Mouse (Mus musculus): ENCODE results near the gene Wnt3. TPM values are rescaled to one million over a fixed set of nuclear protein-coding genes. Genes with fewer than 3 reads are reported as not detected.

The Wnt3 gene
- polyA plus RNA-seq, 1 experiment: 2.4 TPM

GRCm38 (mm10) chr11:103808771-103809610, 35.0 kb downstream of the Wnt3 start:
- Histone ChIP-seq H3K4me3 (ENCODE audit: insufficient read depth, low read length) (peak overlapping the region; percentile 31), H3K27ac (ENCODE audit: insufficient read depth, low read length) (no peak overlapping the region), H3K4me1 (ENCODE audit: control insufficient read depth, insufficient read depth, low read length) (peaks cover 1% of the 10 kb centered on the region)
- TF ChIP-seq CTCF (IDR thresholded peaks at IDR 0.05; ENCODE audit: extremely low read depth, insufficient read depth, low read length): no peak
- TF ChIP-seq POLR2A (IDR thresholded peaks at IDR 0.05; ENCODE audit: extremely low read depth, insufficient read depth, low read length): no peak

DNA sequence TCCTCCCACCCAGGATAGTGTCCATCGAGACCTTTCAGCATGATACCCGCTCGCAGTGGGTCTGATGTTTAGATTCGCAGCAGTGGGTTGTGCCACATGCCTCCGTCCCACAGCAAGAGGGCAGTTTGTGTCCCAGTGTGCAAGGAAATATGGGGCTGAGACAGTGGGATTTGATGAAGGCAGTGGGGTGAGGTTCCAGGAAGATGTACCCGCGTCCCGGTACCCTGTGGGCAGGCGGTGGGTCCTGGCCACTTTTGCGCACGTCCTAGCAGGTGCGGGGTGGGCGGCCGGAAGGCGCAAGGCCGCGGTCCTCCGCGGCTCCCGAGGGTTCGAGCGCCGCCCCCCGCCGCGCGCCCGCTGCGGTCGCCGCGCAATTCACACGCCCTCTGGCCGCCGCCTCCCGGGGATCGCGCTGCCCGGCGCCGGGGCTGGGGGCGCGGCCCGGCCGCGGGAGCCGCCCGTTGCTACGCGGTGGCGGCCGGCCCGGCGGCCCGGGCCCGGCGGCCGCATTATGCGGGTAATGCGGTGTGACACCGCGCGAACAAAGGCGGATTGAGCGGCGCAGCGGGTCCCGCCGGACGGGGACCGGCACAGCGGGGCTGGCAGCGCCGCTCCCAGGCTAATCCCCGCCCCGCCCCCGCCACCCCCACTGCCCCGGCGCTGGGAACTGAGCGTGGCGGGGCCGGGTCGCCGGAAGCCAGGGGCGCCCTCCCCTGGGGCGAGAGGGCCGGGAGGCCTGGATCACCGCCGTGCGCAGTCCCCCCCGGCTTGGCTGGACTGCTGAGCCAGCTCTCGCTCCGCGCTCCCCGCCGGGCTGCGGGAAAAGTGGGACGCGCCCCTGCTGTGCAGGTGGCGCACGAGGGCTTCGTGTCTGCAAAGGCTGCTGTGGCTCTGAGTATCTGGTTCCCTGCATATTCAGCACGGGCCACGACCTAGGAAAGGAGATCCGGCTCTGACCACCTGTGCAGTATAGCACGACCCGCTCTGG, 36.0 kb downstream of the Wnt3 start:
- Histone ChIP-seq H3K4me3 (ENCODE audit: insufficient read depth, low read length) (peak overlapping the region; percentile 31), H3K4me1 (ENCODE audit: control insufficient read depth, insufficient read depth, low read length) (peaks cover 1% of the 10 kb centered on the region), H3K27ac (ENCODE audit: insufficient read depth, low read length) (no peak overlapping the region)
- TF ChIP-seq CTCF (IDR thresholded peaks at IDR 0.05; ENCODE audit: extremely low read depth, insufficient read depth, low read length): no peak
- TF ChIP-seq POLR2A (IDR thresholded peaks at IDR 0.05; ENCODE audit: extremely low read depth, insufficient read depth, low read length): no peak

- H3K27ac ChIP-seq (ENCODE audit: insufficient read depth, low read length): no peak overlapping the region
- no peak for TF ChIP-seq CTCF (IDR thresholded peaks at IDR 0.05; ENCODE audit: extremely low read depth, insufficient read depth, low read length)
- TF ChIP-seq POLR2A (IDR thresholded peaks at IDR 0.05; ENCODE audit: extremely low read depth, insufficient read depth, low read length): no peak
- H3K4me3 ChIP-seq (ENCODE audit: insufficient read depth, low read length): no peak overlapping the region
- H3K4me1 ChIP-seq (ENCODE audit: control insufficient read depth, insufficient read depth, low read length): peaks cover 1% of the 10 kb centered on the region
Observed at GRCm38 (mm10) chr11:103810631-103811030, 36.7 kb downstream of the Wnt3 start.

DNA sequence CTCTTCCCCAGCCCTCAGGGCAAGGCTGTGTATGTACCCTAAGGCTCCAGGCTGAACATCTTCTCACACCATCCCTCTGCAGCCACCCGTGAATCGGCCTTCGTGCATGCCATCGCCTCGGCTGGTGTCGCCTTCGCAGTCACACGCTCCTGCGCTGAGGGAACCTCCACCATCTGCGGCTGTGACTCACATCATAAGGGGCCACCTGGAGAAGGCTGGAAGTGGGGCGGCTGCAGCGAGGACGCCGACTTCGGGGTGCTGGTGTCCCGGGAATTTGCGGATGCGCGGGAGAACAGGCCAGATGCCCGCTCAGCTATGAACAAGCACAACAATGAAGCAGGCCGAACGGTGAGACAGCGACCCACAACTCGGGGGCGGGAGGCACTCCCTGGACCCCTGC, 37.3 kb downstream of the Wnt3 start:
- no peak overlapping the region for H3K27ac ChIP-seq (ENCODE audit: insufficient read depth, low read length)
- H3K4me1 ChIP-seq (ENCODE audit: control insufficient read depth, insufficient read depth, low read length): peaks cover 1% of the 10 kb centered on the region
- TF ChIP-seq POLR2A (IDR thresholded peaks at IDR 0.05; ENCODE audit: extremely low read depth, insufficient read depth, low read length) (no peak), CTCF (IDR thresholded peaks at IDR 0.05; ENCODE audit: extremely low read depth, insufficient read depth, low read length) (no peak)

DNA sequence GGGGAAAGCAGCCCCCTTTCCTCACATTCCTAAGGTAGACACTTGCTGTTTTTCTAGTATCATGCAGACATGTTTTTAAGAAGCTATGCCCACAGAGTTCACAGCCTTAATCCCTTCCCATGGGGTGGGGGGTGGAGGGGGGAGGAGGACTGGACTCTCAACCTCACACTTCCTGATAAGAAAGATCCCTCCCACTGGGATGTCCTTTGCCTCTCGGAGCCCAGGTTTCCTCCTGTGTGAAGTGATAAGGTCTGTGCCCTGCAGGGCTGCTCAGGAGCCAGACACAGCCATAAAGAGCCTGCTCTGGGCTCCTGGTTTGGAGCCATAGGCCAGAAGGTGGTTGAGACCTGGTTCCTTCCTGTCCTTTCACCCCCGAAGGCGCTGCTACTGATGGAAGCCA, 40.9 kb downstream of the Wnt3 start:
- TF ChIP-seq CTCF (IDR thresholded peaks at IDR 0.05; ENCODE audit: extremely low read depth, insufficient read depth, low read length) (no peak), POLR2A (IDR thresholded peaks at IDR 0.05; ENCODE audit: extremely low read depth, insufficient read depth, low read length) (no peak)
- Histone ChIP-seq H3K4me1 (ENCODE audit: control insufficient read depth, insufficient read depth, low read length) (peaks cover 1% of the 10 kb centered on the region; the same call in 1 of the 2 replicates), H3K4me3 (ENCODE audit: insufficient read depth, low read length) (no peak overlapping the region), H3K27ac (ENCODE audit: insufficient read depth, low read length) (no peak overlapping the region)

More for the DNA sequence above, 37.3 kb downstream of the Wnt3 start:
- H3K4me3 ChIP-seq (ENCODE audit: insufficient read depth, low read length): no peak overlapping the region

DNA sequence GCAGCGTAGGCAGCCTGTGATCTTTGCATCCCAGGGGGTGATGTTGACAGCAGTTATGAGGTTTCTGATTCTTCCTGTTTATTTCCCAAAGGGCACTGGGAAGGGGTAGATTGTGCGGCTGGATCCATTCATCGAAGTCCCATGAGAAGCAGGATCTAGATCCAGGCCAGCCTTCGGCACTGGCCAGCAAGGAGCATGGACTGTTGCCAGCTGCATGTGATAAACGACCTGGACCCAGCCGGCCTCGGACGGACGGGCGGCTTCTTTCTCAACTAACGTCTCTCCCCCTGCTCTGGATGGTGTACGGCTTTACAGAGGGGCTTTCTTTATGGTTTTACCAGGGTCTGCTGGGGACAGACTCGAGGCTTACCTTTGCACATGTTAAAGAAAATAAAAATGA, 42.0 kb downstream of the Wnt3 start:
- no peak overlapping the region for H3K4me3 ChIP-seq (ENCODE audit: insufficient read depth, low read length)
- TF ChIP-seq POLR2A (IDR thresholded peaks at IDR 0.05; ENCODE audit: extremely low read depth, insufficient read depth, low read length): no peak
- TF ChIP-seq CTCF (IDR thresholded peaks at IDR 0.05; ENCODE audit: extremely low read depth, insufficient read depth, low read length): no peak
- peaks cover 1% of the 10 kb centered on the region; the same call in 1 of the 2 replicates for H3K4me1 ChIP-seq (ENCODE audit: control insufficient read depth, insufficient read depth, low read length)
- H3K27ac ChIP-seq (ENCODE audit: insufficient read depth, low read length): no peak overlapping the region

- TF ChIP-seq POLR2A (IDR thresholded peaks at IDR 0.05; ENCODE audit: extremely low read depth, insufficient read depth, low read length) (no peak), CTCF (IDR thresholded peaks at IDR 0.05; ENCODE audit: extremely low read depth, insufficient read depth, low read length) (no peak)
- H3K4me1 ChIP-seq (ENCODE audit: control insufficient read depth, insufficient read depth, low read length): no peaks in the 10 kb centered on the region
- no peak overlapping the region for H3K27ac ChIP-seq (ENCODE audit: insufficient read depth, low read length)
Observed at GRCm38 (mm10) chr11:103816719-103817118, 42.8 kb downstream of the Wnt3 start.

DNA sequence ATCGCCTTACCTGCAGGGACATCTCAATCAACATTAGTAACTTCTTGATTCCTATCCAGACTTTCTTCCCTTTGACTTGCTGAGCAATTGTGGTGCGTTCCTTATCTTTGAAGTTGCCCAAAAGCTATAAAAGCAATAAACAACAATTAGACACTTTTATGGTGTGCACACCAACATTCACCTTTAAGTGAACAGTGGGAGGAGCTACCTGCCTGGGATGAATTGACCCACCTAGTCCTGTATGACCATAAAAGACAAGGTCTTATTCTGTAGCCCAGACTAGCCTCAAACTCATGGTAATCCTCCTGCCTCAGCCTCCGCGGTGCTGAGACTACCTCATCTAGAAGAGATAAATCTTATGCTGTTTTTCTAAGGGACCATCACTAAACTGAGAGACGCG, 53.3 kb downstream of the Wnt3 start:
- TF ChIP-seq CTCF (IDR thresholded peaks at IDR 0.05; ENCODE audit: extremely low read depth, insufficient read depth, low read length) (no peak), POLR2A (IDR thresholded peaks at IDR 0.05; ENCODE audit: extremely low read depth, insufficient read depth, low read length) (no peak)
- H3K4me1 ChIP-seq (ENCODE audit: control insufficient read depth, insufficient read depth, low read length): no peaks in the 10 kb centered on the region
- no peak overlapping the region for H3K27ac ChIP-seq (ENCODE audit: insufficient read depth, low read length)
- H3K4me3 ChIP-seq (ENCODE audit: insufficient read depth, low read length): no peak overlapping the region

More at GRCm38 (mm10) chr11:103816719-103817118, 42.8 kb downstream of the Wnt3 start:
- no peak overlapping the region for H3K4me3 ChIP-seq (ENCODE audit: insufficient read depth, low read length)

DNA sequence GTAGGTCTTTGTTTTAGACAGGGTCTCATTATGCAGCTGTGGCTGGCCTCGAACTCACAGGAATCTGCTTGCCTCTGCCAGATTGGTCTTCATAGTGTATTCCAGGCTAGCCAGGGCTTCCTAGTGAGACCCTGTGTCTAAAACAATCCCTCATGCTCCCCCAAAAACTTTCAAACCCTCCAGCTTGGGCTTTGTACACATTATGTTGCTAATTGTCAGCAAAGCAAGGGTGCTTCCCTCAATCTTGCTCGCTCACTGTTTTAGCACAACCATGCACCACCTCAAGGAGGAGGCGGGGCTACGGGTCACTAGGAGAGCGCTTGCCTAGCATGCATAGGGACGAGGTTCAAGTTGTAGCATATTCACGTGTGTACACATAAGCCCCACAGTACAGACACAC, 54.9 kb downstream of the Wnt3 start:
- Histone ChIP-seq H3K4me1 (ENCODE audit: control insufficient read depth, insufficient read depth, low read length) (no peaks in the 10 kb centered on the region), H3K27ac (ENCODE audit: insufficient read depth, low read length) (no peak overlapping the region), H3K4me3 (ENCODE audit: insufficient read depth, low read length) (no peak overlapping the region)
- TF ChIP-seq POLR2A (IDR thresholded peaks at IDR 0.05; ENCODE audit: extremely low read depth, insufficient read depth, low read length) (no peak), CTCF (IDR thresholded peaks at IDR 0.05; ENCODE audit: extremely low read depth, insufficient read depth, low read length) (no peak)

Measured in cortical plate, adult 2 months (tissue).